8 mouse cellular contexts compared by ENCODE assay signal in genomic region chr7:45786661-45787413, GRCm38 (mm10). TPM values are rescaled to one million over a fixed set of nuclear protein-coding genes. Genes with fewer than 3 reads are reported as not detected.
DNase-seq lines count a peak whose midpoint lies in the region; ATAC-seq and TF ChIP-seq lines count a peak whose summit lies in the region.

No protein-coding gene starts in this region.

- peak; percentile 67 to 73 for DNase-seq in layer of hippocampus, adult 2 months (ENCODE audit: low spot score in 2 of 2)
- no peak for DNase-seq in layer of hippocampus, adult 9-10 months (ENCODE audit: low spot score)
- DNase-seq in cerebellum, postnatal 25 days = peak; percentile 70 to 79
- DNase-seq in liver, embryonic 14.5 days (ENCODE audit: low read depth in 3 of 3, low spot score in 3 of 3) = no peak
- DNase-seq in telencephalon, adult 2 months (ENCODE audit: low read depth, low spot score) = peak; percentile 74
- DNase-seq in spleen, postnatal 10 days (ENCODE audit: low spot score in 2 of 2) = no peak
- DNase-seq in lung, postnatal 4 days = no peak

- TF ChIP-seq CTCF in layer of hippocampus, adult 2 months (conservative IDR thresholded peaks at IDR 0.05) = no peak
- TF ChIP-seq CTCF in liver, embryonic 14.5 days (IDR thresholded peaks at IDR 0.05; ENCODE audit: low read depth) = no peak

- peaks cover 7% of the 10 kb centered on the region for H3K27me3 ChIP-seq in hindbrain, embryonic 12.5 days
- peaks cover 45% of the 10 kb centered on the region for H3K27me3 ChIP-seq in liver, embryonic 14.5 days (ENCODE audit: control insufficient read depth, insufficient read depth, low read length)

- H3K27ac ChIP-seq in layer of hippocampus, adult 2 months = peak overlapping the region; percentile 98
- peak overlapping the region; percentile 98 for H3K27ac ChIP-seq in hindbrain, embryonic 12.5 days
- no peak overlapping the region for H3K27ac ChIP-seq in liver, embryonic 14.5 days

- peak overlapping the region; percentile 90 for H3K9ac ChIP-seq in hindbrain, embryonic 12.5 days
- no peak overlapping the region for H3K9ac ChIP-seq in liver, embryonic 14.5 days (replicated peaks)

- peak; percentile 11 for ATAC-seq in hindbrain, embryonic 12.5 days (ENCODE audit: low FRiP score)
- 0 out of 2 replicates have a peak, but pooled peaks have one; percentile 29 for ATAC-seq in liver, embryonic 14.5 days (ENCODE audit: insufficient read depth)

- no peak for TF ChIP-seq EP300 in liver, embryonic 14.5 days (IDR thresholded peaks at IDR 0.05; ENCODE audit: low read depth)

- peak overlapping the region; percentile 87 for H3K4me2 ChIP-seq in hindbrain, embryonic 12.5 days (replicated peaks)
- no peak overlapping the region for H3K4me2 ChIP-seq in liver, embryonic 14.5 days (ENCODE audit: low read depth)

- H3K4me3 ChIP-seq in layer of hippocampus, adult 2 months = peak overlapping the region; percentile 83
- H3K4me3 ChIP-seq in hindbrain, embryonic 12.5 days = peak overlapping the region; percentile 74
- H3K4me3 ChIP-seq in liver, embryonic 14.5 days (ENCODE audit: insufficient read depth in 1 of 2, low read depth in 2 of 2, low read length in 2 of 2) = no peak overlapping the region

- H3K9me3 ChIP-seq in hindbrain, embryonic 12.5 days (replicated peaks) = no peaks in the 10 kb centered on the region
- H3K9me3 ChIP-seq in liver, embryonic 14.5 days (ENCODE audit: control insufficient read depth, low read length) = no peaks in the 10 kb centered on the region

- WGBS in hindbrain, embryonic 12.5 days = 5% methylated on average over 17 of the region's 17 CpGs
- WGBS in liver, embryonic 14.5 days (ENCODE audit: insufficient replicate concordance) = 9% methylated on average over 17 of the region's 17 CpGs

- peaks cover 47% of the 10 kb centered on the region for H3K36me3 ChIP-seq in hindbrain, embryonic 12.5 days
- no peaks in the 10 kb centered on the region for H3K36me3 ChIP-seq in liver, embryonic 14.5 days (replicated peaks; ENCODE audit: control insufficient read depth, insufficient read depth, low read depth)

- H3K4me1 ChIP-seq in hindbrain, embryonic 12.5 days = peaks cover 28% of the 10 kb centered on the region
- no peaks in the 10 kb centered on the region for H3K4me1 ChIP-seq in liver, embryonic 14.5 days (replicated peaks; ENCODE audit: control insufficient read depth in 2 of 2, insufficient read depth in 2 of 2, low read length in 1 of 2)

RNA-seq across cellular contexts. Expression of gene Sult2b1, which starts 2.4 kb away (rescaled TPM):
- total RNA-seq in layer of hippocampus, adult 2 months (2021) = 1 to 10 TPM; 7.1 to 9.7 TPM
- polyA plus RNA-seq in hindbrain, embryonic 12.5 days (2016; fragmentation: Nextera tagmentation; extraction: Ambion mirVana) = 2.4 and 3.0 TPM in 2 replicates
- 0.06 and 0.35 TPM in 2 replicates for polyA plus RNA-seq in liver, embryonic 14.5 days (2012; rRNA removed)
- polyA plus RNA-seq in liver, embryonic 14.5 days (2014; fragmentation: Nextera tagmentation; extraction: Ambion mirVana) = 0.15 and 0.43 TPM in 2 replicates

RNA-seq across cellular contexts. Expression of gene Lmtk3, which starts 3.3 kb away (rescaled TPM):
- total RNA-seq in layer of hippocampus, adult 2 months (2021) = 100 to 1,000 TPM; 302 to 329 TPM
- polyA plus RNA-seq in hindbrain, embryonic 12.5 days (2016; fragmentation: Nextera tagmentation; extraction: Ambion mirVana) = 8.4 and 11.9 TPM in 2 replicates
- polyA plus RNA-seq in liver, embryonic 14.5 days (2012; rRNA removed) = 0.18 and 0.48 TPM in 2 replicates
- polyA plus RNA-seq in liver, embryonic 14.5 days (2014; fragmentation: Nextera tagmentation; extraction: Ambion mirVana) = not detected in 2 replicates

RNA-seq across cellular contexts. Expression of gene Cyth2, which starts 27.5 kb away (rescaled TPM):
- 100 to 1,000 TPM; 144 to 149 TPM for total RNA-seq in layer of hippocampus, adult 2 months (2021)
- polyA plus RNA-seq in hindbrain, embryonic 12.5 days (2016; fragmentation: Nextera tagmentation; extraction: Ambion mirVana) = 280 and 284 TPM in 2 replicates
- 14.5 and 19.4 TPM in 2 replicates for polyA plus RNA-seq in liver, embryonic 14.5 days (2012; rRNA removed)
- 23.0 and 26.5 TPM in 2 replicates for polyA plus RNA-seq in liver, embryonic 14.5 days (2014; fragmentation: Nextera tagmentation; extraction: Ambion mirVana)

RNA-seq across cellular contexts. Expression of gene Kcnj14, which starts 37.7 kb away (rescaled TPM):
- total RNA-seq in layer of hippocampus, adult 2 months (2021) = 1 to 10 TPM; 1.6 to 1.9 TPM
- polyA plus RNA-seq in hindbrain, embryonic 12.5 days (2016; fragmentation: Nextera tagmentation; extraction: Ambion mirVana) = 0.80 and 0.96 TPM in 2 replicates
- 0.06 and 0.11 TPM in 2 replicates for polyA plus RNA-seq in liver, embryonic 14.5 days (2012; rRNA removed)
- polyA plus RNA-seq in liver, embryonic 14.5 days (2014; fragmentation: Nextera tagmentation; extraction: Ambion mirVana) = 0.06 and 0.19 TPM in 2 replicates

RNA-seq across cellular contexts. Expression of gene Grwd1, which starts 43.9 kb away (rescaled TPM):
- total RNA-seq in layer of hippocampus, adult 2 months (2021) = 10 to 100 TPM; 20.5 to 22.7 TPM
- polyA plus RNA-seq in hindbrain, embryonic 12.5 days (2016; fragmentation: Nextera tagmentation; extraction: Ambion mirVana) = 43.2 and 45.8 TPM in 2 replicates
- polyA plus RNA-seq in liver, embryonic 14.5 days (2012; rRNA removed) = 11.2 and 12.8 TPM in 2 replicates
- polyA plus RNA-seq in liver, embryonic 14.5 days (2014; fragmentation: Nextera tagmentation; extraction: Ambion mirVana) = 23.0 and 23.7 TPM in 2 replicates

Comparison
In these comparisons a context has a peak if more than half of its experiments do, and no peak if none do; other contexts are left out.
1. DNase-seq: peak in layer of hippocampus, adult 2 months (2 of 2), cerebellum, postnatal 25 days (2 of 2) and telencephalon, adult 2 months (single experiment); none in layer of hippocampus, adult 9-10 months (single experiment), liver, embryonic 14.5 days (0 of 3), spleen, postnatal 10 days (0 of 2) and lung, postnatal 4 days (0 of 2).
2. H3K4me3 ChIP-seq: peak in layer of hippocampus, adult 2 months (single experiment) and hindbrain, embryonic 12.5 days (single experiment); none in liver, embryonic 14.5 days (0 of 2).
3. RNA of gene Cyth2, which starts 27.5 kb away (polyA plus RNA-seq): 280 to 284 TPM in hindbrain, embryonic 12.5 days; 14.5 to 26.5 TPM in liver, embryonic 14.5 days; every median in the first group is over 10 times any median in the second.